Mouse (Mus musculus): ENCODE measurements around the gene Calhm3. TPM values are rescaled to one million over a fixed set of nuclear protein-coding genes. Genes with fewer than 3 reads are reported as not detected.

Calhm3 gene
- polyA plus RNA-seq (2021; fragmentation: Nextera tagmentation) = 0.18 TPM in 1 of 2 replicates, not detected in the other
- long read RNA-seq, experiment 1 = 0 reads
- long read RNA-seq, experiment 2 = 0 reads

GRCm38 (mm10) chr19:47157664-47158063, at the start of gene Calhm3:
TSS of gene Calhm3 (minus strand) at chr19:47157764.

GRCm38 (mm10) chr19:47178431-47179271, 21.1 kb upstream of the Calhm3 start, which contains the start of gene Neurl1a:
TSS of gene Neurl1a (plus strand) at chr19:47178820.

GRCm38 (mm10) chr19:47144154-47144553, 13.4 kb downstream of the Calhm3 start, which contains the start of gene Calhm1:
TSS of gene Calhm1 (minus strand) at chr19:47144254.

DNA sequence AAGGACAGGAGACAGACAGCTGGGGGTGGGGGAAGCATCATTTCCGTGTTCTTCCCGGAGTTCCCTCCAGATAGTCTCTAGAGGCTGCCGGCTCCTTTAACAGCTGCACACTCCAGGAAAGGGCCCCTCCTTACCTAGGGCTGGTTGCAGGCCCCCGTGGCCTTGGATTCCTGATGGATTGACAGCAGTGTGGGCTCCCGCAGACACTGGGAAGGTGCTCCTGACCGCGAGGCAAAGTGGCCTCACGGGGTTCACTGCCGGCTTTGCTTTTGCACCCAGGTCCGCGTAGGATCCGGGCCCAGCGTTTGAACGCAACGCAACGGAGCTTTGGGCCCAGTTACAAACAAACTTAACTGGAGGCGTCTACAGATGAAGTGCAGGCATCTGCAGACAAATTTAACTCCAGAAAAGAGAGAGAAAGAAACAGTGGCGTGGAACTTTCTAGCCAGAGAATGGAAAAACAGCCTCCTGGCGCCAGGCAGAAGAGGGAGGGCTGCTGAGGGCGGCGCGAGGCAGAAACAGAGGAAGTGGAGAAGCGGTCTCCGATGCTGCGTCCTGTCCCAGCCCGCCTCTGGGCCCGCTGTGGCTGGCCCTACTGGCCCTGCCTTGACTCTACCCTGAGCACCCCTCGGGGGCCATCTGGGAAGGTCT, 19.7 kb downstream of the Calhm3 start, which contains the start of gene Calhm2:
TSS of gene Calhm2 (minus strand) at position 524 of the 651 bp plus-strand sequence.

Other genes with a start within 250 kb of the Calhm3 start
- 65.0 and 74.4 TPM in 2 replicates for gene Ina, start 143.1 kb downstream of the Calhm3 start, polyA plus RNA-seq (2021; fragmentation: Nextera tagmentation)
- 26.3 and 30.8 TPM in 2 replicates for gene Nt5c2, start 142.6 kb downstream of the Calhm3 start, polyA plus RNA-seq (2021; fragmentation: Nextera tagmentation)
- gene Pcgf6, start 106.9 kb downstream of the Calhm3 start, polyA plus RNA-seq (2021; fragmentation: Nextera tagmentation) = 5.6 and 6.0 TPM in 2 replicates
- 0.68 and 0.70 TPM in 2 replicates for gene Taf5, start 90.0 kb downstream of the Calhm3 start, polyA plus RNA-seq (2021; fragmentation: Nextera tagmentation)
- gene Usmg5, start 67.1 kb downstream of the Calhm3 start, polyA plus RNA-seq (2021; fragmentation: Nextera tagmentation) = 3,663 and 4,239 TPM in 2 replicates
- 2.7 TPM in 2 replicates for gene Pdcd11, start 67.0 kb downstream of the Calhm3 start, polyA plus RNA-seq (2021; fragmentation: Nextera tagmentation)
- gene Calhm2, start 19.5 kb downstream of the Calhm3 start, polyA plus RNA-seq (2021; fragmentation: Nextera tagmentation) = 3.6 and 4.6 TPM in 2 replicates
- gene Calhm1, start 13.5 kb downstream of the Calhm3 start, polyA plus RNA-seq (2021; fragmentation: Nextera tagmentation) = not detected in 2 replicates
- 33.6 and 34.5 TPM in 2 replicates for gene Neurl1a, start 21.1 kb upstream of the Calhm3 start, polyA plus RNA-seq (2021; fragmentation: Nextera tagmentation)

Measured in layer of hippocampus, adult 6 months (tissue).